Mouse (Mus musculus): Measurements from ENCODE around the gene Nrl.

Nrl gene

GRCm38 (mm10) chr14:55544334-55544733 lies 19.6 kb upstream of the Nrl start:
- 0 out of 2 replicates have a peak, but pooled peaks cover 7% of the 10 kb centered on the region for H3K27me3 ChIP-seq (ENCODE audit: insufficient read depth, low read length)
- H3K9me3 ChIP-seq (ENCODE audit: low read length), result no peaks in the 10 kb centered on the region
- peaks cover 75% of the 10 kb centered on the region for H3K36me3 ChIP-seq (ENCODE audit: insufficient read depth, low read length)
- H3K4me1 ChIP-seq (replicated peaks; ENCODE audit: low read depth, low read length), result peaks cover 57% of the 10 kb centered on the region
- no peak overlapping the region for H3K4me3 ChIP-seq (replicated peaks; ENCODE audit: low read length)
- TF ChIP-seq NANOG (IDR thresholded peaks at IDR 0.05; ENCODE audit: borderline replicate concordance, low read length), result no peak
- TF ChIP-seq CTCF (conservative IDR thresholded peaks at IDR 0.05; ENCODE audit: low read length), result no peak
- TF ChIP-seq POU5F1 (IDR thresholded peaks at IDR 0.05; ENCODE audit: borderline replicate concordance, low read length), result no peak

- Histone ChIP-seq H3K36me3 (ENCODE audit: insufficient read depth, low read length) (peaks cover 54% of the 10 kb centered on the region), H3K4me3 (replicated peaks; ENCODE audit: low read length) (no peak overlapping the region), H3K4me1 (replicated peaks; ENCODE audit: low read depth, low read length) (peaks cover 44% of the 10 kb centered on the region), H3K27me3 (ENCODE audit: insufficient read depth, low read length) (peaks cover 11% of the 10 kb centered on the region; the same call in 1 of the 2 replicates), H3K9me3 (ENCODE audit: low read length) (no peaks in the 10 kb centered on the region)
- TF ChIP-seq NANOG (IDR thresholded peaks at IDR 0.05; ENCODE audit: borderline replicate concordance, low read length), result no peak
- TF ChIP-seq CTCF (conservative IDR thresholded peaks at IDR 0.05; ENCODE audit: low read length), result no peak
- TF ChIP-seq POU5F1 (IDR thresholded peaks at IDR 0.05; ENCODE audit: borderline replicate concordance, low read length), result no peak
Measured at GRCm38 (mm10) chr14:55542268-55542667, 17.5 kb upstream of the Nrl start.

- Histone ChIP-seq H3K27me3 (ENCODE audit: insufficient read depth, low read length) (peaks cover 11% of the 10 kb centered on the region; the same call in 1 of the 2 replicates), H3K4me1 (replicated peaks; ENCODE audit: low read depth, low read length) (peaks cover 58% of the 10 kb centered on the region), H3K36me3 (ENCODE audit: insufficient read depth, low read length) (peaks cover 43% of the 10 kb centered on the region), H3K4me3 (replicated peaks; ENCODE audit: low read length) (peak overlapping the region; percentile 83), H3K9me3 (ENCODE audit: low read length) (no peaks in the 10 kb centered on the region)
- TF ChIP-seq CTCF (conservative IDR thresholded peaks at IDR 0.05; ENCODE audit: low read length), result no peak
- no peak for TF ChIP-seq POU5F1 (IDR thresholded peaks at IDR 0.05; ENCODE audit: borderline replicate concordance, low read length)
- no peak for TF ChIP-seq NANOG (IDR thresholded peaks at IDR 0.05; ENCODE audit: borderline replicate concordance, low read length)
Measured at GRCm38 (mm10) chr14:55540787-55541321, 16.1 kb upstream of the Nrl start.

GRCm38 (mm10) chr14:55540067-55540786 lies 15.4 kb upstream of the Nrl start, which contains the start of gene Pck2:
Gene Pck2, plus strand, starts transcription at chr14:55540266.
- Histone ChIP-seq H3K4me3 (replicated peaks; ENCODE audit: low read length) (peak within 1 kb of the TSS; percentile 83), H3K36me3 (ENCODE audit: insufficient read depth, low read length) (peaks cover 37% of the 10 kb centered on the region), H3K27me3 (ENCODE audit: insufficient read depth, low read length) (peaks cover 11% of the 10 kb centered on the region; the same call in 1 of the 2 replicates), H3K9me3 (ENCODE audit: low read length) (no peaks in the 10 kb centered on the region), H3K4me1 (replicated peaks; ENCODE audit: low read depth, low read length) (peaks cover 58% of the 10 kb centered on the region)
- TF ChIP-seq POU5F1 (IDR thresholded peaks at IDR 0.05; ENCODE audit: borderline replicate concordance, low read length) (no peak), NANOG (IDR thresholded peaks at IDR 0.05; ENCODE audit: borderline replicate concordance, low read length) (no peak), CTCF (conservative IDR thresholded peaks at IDR 0.05; ENCODE audit: low read length) (no peak)

- no peak for TF ChIP-seq POU5F1 (IDR thresholded peaks at IDR 0.05; ENCODE audit: borderline replicate concordance, low read length)
- no peak for TF ChIP-seq NANOG (IDR thresholded peaks at IDR 0.05; ENCODE audit: borderline replicate concordance, low read length)
- TF ChIP-seq CTCF (conservative IDR thresholded peaks at IDR 0.05; ENCODE audit: low read length), result peak; percentile 71
- no peaks in the 10 kb centered on the region for H3K9me3 ChIP-seq (ENCODE audit: low read length)
- H3K4me3 ChIP-seq (replicated peaks; ENCODE audit: low read length), result no peak overlapping the region
- peaks cover 11% of the 10 kb centered on the region; the same call in 1 of the 2 replicates for H3K27me3 ChIP-seq (ENCODE audit: insufficient read depth, low read length)
- H3K36me3 ChIP-seq (ENCODE audit: insufficient read depth, low read length), result no peaks in the 10 kb centered on the region
- H3K4me1 ChIP-seq (replicated peaks; ENCODE audit: low read depth, low read length), result peaks cover 37% of the 10 kb centered on the region
Measured at GRCm38 (mm10) chr14:55536116-55536745, 11.4 kb upstream of the Nrl start.

- Histone ChIP-seq H3K4me1 (replicated peaks; ENCODE audit: low read depth, low read length) (no peaks in the 10 kb centered on the region), H3K4me3 (replicated peaks; ENCODE audit: low read length) (no peak overlapping the region), H3K9me3 (ENCODE audit: low read length) (no peaks in the 10 kb centered on the region), H3K27me3 (ENCODE audit: insufficient read depth, low read length) (peaks cover 36% of the 10 kb centered on the region), H3K36me3 (ENCODE audit: insufficient read depth, low read length) (no peaks in the 10 kb centered on the region)
- peak; percentile 58 for TF ChIP-seq CTCF (conservative IDR thresholded peaks at IDR 0.05; ENCODE audit: low read length)
- TF ChIP-seq POU5F1 (IDR thresholded peaks at IDR 0.05; ENCODE audit: borderline replicate concordance, low read length), result no peak
Measured at GRCm38 (mm10) chr14:55527940-55528339, 3.2 kb upstream of the Nrl start.

GRCm38 (mm10) chr14:55526674-55527073 lies 1.9 kb upstream of the Nrl start:
- Histone ChIP-seq H3K27me3 (ENCODE audit: insufficient read depth, low read length) (peaks cover 49% of the 10 kb centered on the region), H3K36me3 (ENCODE audit: insufficient read depth, low read length) (no peaks in the 10 kb centered on the region), H3K9me3 (ENCODE audit: low read length) (no peaks in the 10 kb centered on the region), H3K4me1 (replicated peaks; ENCODE audit: low read depth, low read length) (no peaks in the 10 kb centered on the region), H3K4me3 (replicated peaks; ENCODE audit: low read length) (no peak overlapping the region)
- TF ChIP-seq POU5F1 (IDR thresholded peaks at IDR 0.05; ENCODE audit: borderline replicate concordance, low read length) (no peak), NANOG (IDR thresholded peaks at IDR 0.05; ENCODE audit: borderline replicate concordance, low read length) (no peak), CTCF (conservative IDR thresholded peaks at IDR 0.05; ENCODE audit: low read length) (no peak)

- Histone ChIP-seq H3K27me3 (ENCODE audit: insufficient read depth, low read length) (peaks cover 63% of the 10 kb centered on the region), H3K9me3 (ENCODE audit: low read length) (no peaks in the 10 kb centered on the region), H3K4me1 (replicated peaks; ENCODE audit: low read depth, low read length) (peaks cover 12% of the 10 kb centered on the region), H3K4me3 (replicated peaks; ENCODE audit: low read length) (no peak overlapping the region), H3K36me3 (ENCODE audit: insufficient read depth, low read length) (no peaks in the 10 kb centered on the region)
- TF ChIP-seq POU5F1 (IDR thresholded peaks at IDR 0.05; ENCODE audit: borderline replicate concordance, low read length) (no peak), NANOG (IDR thresholded peaks at IDR 0.05; ENCODE audit: borderline replicate concordance, low read length) (no peak), CTCF (conservative IDR thresholded peaks at IDR 0.05; ENCODE audit: low read length) (no peak)
Measured at GRCm38 (mm10) chr14:55524062-55524461, 719 bp downstream of the Nrl start.

Measured in E14TG2a.4 (cell line).